Mouse (Mus musculus) heart, embryonic 16.5 days (tissue): ENCODE measurements at regions not wholly inside any gene's neighbourhood (a gene's known extent, or its start where the extent isn't known, plus 50 kb on each side); places are given as distances from the start of the nearest gene placed in this dataset.

Experiments used
- ATAC-seq: fragments of 200-750 bp; cut with Nextera tagmentation; replicated peaks from 2 replicates; pipeline ENCODE4 v1.8.0; 2017; ENCODE audit warnings: moderate number of reproducible peaks; ENCODE audit not compliant: insufficient read depth, low FRiP score; ENCODE audit errors: extremely low read depth
- H3K27ac ChIP-seq: fragments of 300-500 bp; sonication (generic); 2 replicates; pipeline ENCODE4 v1.5.1; 2014; ENCODE audit warnings: mild to moderate bottlenecking, low read length, control low read depth, moderate library complexity
- H3K27me3 ChIP-seq: fragments of 300-500 bp; sonication (generic); 2 replicates; pipeline ENCODE4 v1.6.1; 2014; ENCODE audit warnings: low read length, mixed read lengths; ENCODE audit not compliant: control insufficient read depth, insufficient read depth
- H3K36me3 ChIP-seq: fragments of 300-500 bp; sonication (generic); 2 replicates; pipeline ENCODE4 v1.6.1; 2014; ENCODE audit not compliant: control insufficient read depth, insufficient read depth
- H3K4me1 ChIP-seq: fragments of 300-500 bp; sonication (generic); 2 replicates; pipeline ENCODE4 v1.6.1; 2014; ENCODE audit warnings: low read length, mixed read lengths; ENCODE audit not compliant: control insufficient read depth, insufficient read depth
- H3K4me2 ChIP-seq: fragments of 300-500 bp; sonication (generic); 2 replicates; pipeline ENCODE4 v1.6.1; 2014; ENCODE audit warnings: low read depth, mild to moderate bottlenecking, control low read depth, low read length
- H3K4me3 ChIP-seq: fragments of 300-500 bp; sonication (generic); 2 replicates; pipeline ENCODE4 v1.5.1; 2014; ENCODE audit warnings: mild to moderate bottlenecking, control low read depth, low read length
- H3K9ac ChIP-seq: fragments of 300-500 bp; sonication (generic); 2 replicates; pipeline ENCODE4 v1.6.1; 2014; ENCODE audit warnings: low read length, control low read depth
- H3K9me3 ChIP-seq: fragments of 300-500 bp; sonication (generic); replicated peaks from 2 replicates; pipeline ENCODE4 v1.6.1; 2016; ENCODE audit warnings: low read length; ENCODE audit not compliant: control insufficient read depth
- WGBS: fragments of 180-500 bp; shearing (Covaris S2); extraction: QIAGEN DNeasy Blood & Tissue Kit; methylation state at CpG from one replicate; pipeline ENCODE4 v1.1.7; 2014; 5-methylcytosine and 5-hydroxymethylcytosine counted together

GRCm38 (mm10) chr2:179336235-179336634 lies 106.0 kb upstream of the Cdh4 start:
- Histone ChIP-seq H3K27me3 (no peaks in the 10 kb centered on the region), H3K9ac (no peak overlapping the region), H3K9me3 (no peaks in the 10 kb centered on the region), H3K27ac (no peak overlapping the region), H3K4me2 (no peak overlapping the region), H3K4me3 (no peak overlapping the region), H3K36me3 (no peaks in the 10 kb centered on the region), H3K4me1 (no peaks in the 10 kb centered on the region)
- ATAC-seq, result no peak
- 25% methylated on average over 1 of the region's 1 CpGs for WGBS

GRCm38 (mm10) chr2:179352676-179353075 lies 89.6 kb upstream of the Cdh4 start:
- no peak for ATAC-seq
- H3K9me3 ChIP-seq, result no peaks in the 10 kb centered on the region
- no peak overlapping the region for H3K9ac ChIP-seq
- no peaks in the 10 kb centered on the region for H3K36me3 ChIP-seq
- H3K27ac ChIP-seq, result no peak overlapping the region
- H3K4me3 ChIP-seq, result no peak overlapping the region
- H3K27me3 ChIP-seq, result no peaks in the 10 kb centered on the region
- no peak overlapping the region for H3K4me2 ChIP-seq
- WGBS, result 61% methylated on average over 3 of the region's 3 CpGs
- no peaks in the 10 kb centered on the region for H3K4me1 ChIP-seq

GRCm38 (mm10) chr2:179354866-179355265 lies 87.4 kb upstream of the Cdh4 start:
- H3K27ac ChIP-seq, result no peak overlapping the region
- H3K4me2 ChIP-seq, result no peak overlapping the region
- no peak overlapping the region for H3K9ac ChIP-seq
- H3K4me1 ChIP-seq, result no peaks in the 10 kb centered on the region
- WGBS, result 64% methylated on average over 5 of the region's 5 CpGs
- no peaks in the 10 kb centered on the region for H3K9me3 ChIP-seq
- no peak for ATAC-seq
- H3K36me3 ChIP-seq, result no peaks in the 10 kb centered on the region
- no peak overlapping the region for H3K4me3 ChIP-seq
- no peaks in the 10 kb centered on the region for H3K27me3 ChIP-seq

- WGBS, result 65% methylated on average over 14 of the region's 14 CpGs
Observed at GRCm38 (mm10) chr2:179370882-179371546, 71.2 kb upstream of the Cdh4 start.

GRCm38 (mm10) chr2:179371553-179371952 lies 70.7 kb upstream of the Cdh4 start:
- H3K36me3 ChIP-seq, result no peaks in the 10 kb centered on the region
- no peak overlapping the region for H3K4me3 ChIP-seq
- H3K9ac ChIP-seq, result no peak overlapping the region
- no peak for ATAC-seq
- no peaks in the 10 kb centered on the region for H3K27me3 ChIP-seq
- H3K9me3 ChIP-seq, result no peaks in the 10 kb centered on the region
- no peaks in the 10 kb centered on the region for H3K4me1 ChIP-seq
- WGBS, result 59% methylated on average over 7 of the region's 7 CpGs
- H3K27ac ChIP-seq, result no peak overlapping the region
- no peak overlapping the region for H3K4me2 ChIP-seq

More at GRCm38 (mm10) chr2:179370882-179371546, 71.2 kb upstream of the Cdh4 start:
- H3K4me2 ChIP-seq, result no peak overlapping the region
- H3K9me3 ChIP-seq, result no peaks in the 10 kb centered on the region
- H3K27ac ChIP-seq, result no peak overlapping the region
- no peak overlapping the region for H3K4me3 ChIP-seq
- H3K36me3 ChIP-seq, result no peaks in the 10 kb centered on the region
- H3K4me1 ChIP-seq, result no peaks in the 10 kb centered on the region
- H3K27me3 ChIP-seq, result no peaks in the 10 kb centered on the region
- ATAC-seq, result no peak
- no peak overlapping the region for H3K9ac ChIP-seq

- H3K27me3 ChIP-seq, result no peaks in the 10 kb centered on the region
- WGBS, result 67% methylated on average over 11 of the region's 11 CpGs
- no peak for ATAC-seq
Observed at GRCm38 (mm10) chr2:179379691-179380443, 62.4 kb upstream of the Cdh4 start.

GRCm38 (mm10) chr2:179380444-179380705 lies 61.9 kb upstream of the Cdh4 start:
- H3K9me3 ChIP-seq, result no peaks in the 10 kb centered on the region
- no peak overlapping the region for H3K4me3 ChIP-seq
- H3K27ac ChIP-seq, result no peak overlapping the region
- H3K36me3 ChIP-seq, result no peaks in the 10 kb centered on the region
- H3K4me2 ChIP-seq, result no peak overlapping the region
- no peaks in the 10 kb centered on the region for H3K27me3 ChIP-seq
- ATAC-seq, result 0 out of 2 replicates have a peak, but pooled peaks have one; percentile 19
- WGBS, result 54% methylated on average over 4 of the region's 4 CpGs
- H3K4me1 ChIP-seq, result no peaks in the 10 kb centered on the region
- H3K9ac ChIP-seq, result no peak overlapping the region

More at GRCm38 (mm10) chr2:179379691-179380443, 62.4 kb upstream of the Cdh4 start:
- Histone ChIP-seq H3K9ac (no peak overlapping the region), H3K36me3 (no peaks in the 10 kb centered on the region), H3K9me3 (no peaks in the 10 kb centered on the region), H3K27ac (no peak overlapping the region), H3K4me3 (no peak overlapping the region), H3K4me1 (no peaks in the 10 kb centered on the region), H3K4me2 (no peak overlapping the region)

- no peak overlapping the region for H3K9ac ChIP-seq
- no peaks in the 10 kb centered on the region for H3K4me1 ChIP-seq
- 85% methylated on average over 3 of the region's 3 CpGs for WGBS
- H3K9me3 ChIP-seq, result no peaks in the 10 kb centered on the region
- no peak overlapping the region for H3K4me2 ChIP-seq
- ATAC-seq, result no peak
- no peak overlapping the region for H3K4me3 ChIP-seq
- H3K27me3 ChIP-seq, result no peaks in the 10 kb centered on the region
- H3K36me3 ChIP-seq, result no peaks in the 10 kb centered on the region
- no peak overlapping the region for H3K27ac ChIP-seq
Observed at GRCm38 (mm10) chr2:179381916-179382315, 60.3 kb upstream of the Cdh4 start.

- Histone ChIP-seq H3K4me2 (no peak overlapping the region), H3K27ac (no peak overlapping the region), H3K36me3 (no peaks in the 10 kb centered on the region), H3K27me3 (no peaks in the 10 kb centered on the region), H3K4me3 (no peak overlapping the region), H3K4me1 (no peaks in the 10 kb centered on the region), H3K9me3 (no peaks in the 10 kb centered on the region), H3K9ac (no peak overlapping the region)
- ATAC-seq, result peak; percentile 20; the same call in 1 of the 2 replicates
- WGBS, result 68% methylated on average over 9 of the region's 9 CpGs
Observed at GRCm38 (mm10) chr2:179382594-179382993, 59.6 kb upstream of the Cdh4 start.
